Comparison of ENCODE assay signal across 9 mouse cellular contexts in the genomic region with DNA sequence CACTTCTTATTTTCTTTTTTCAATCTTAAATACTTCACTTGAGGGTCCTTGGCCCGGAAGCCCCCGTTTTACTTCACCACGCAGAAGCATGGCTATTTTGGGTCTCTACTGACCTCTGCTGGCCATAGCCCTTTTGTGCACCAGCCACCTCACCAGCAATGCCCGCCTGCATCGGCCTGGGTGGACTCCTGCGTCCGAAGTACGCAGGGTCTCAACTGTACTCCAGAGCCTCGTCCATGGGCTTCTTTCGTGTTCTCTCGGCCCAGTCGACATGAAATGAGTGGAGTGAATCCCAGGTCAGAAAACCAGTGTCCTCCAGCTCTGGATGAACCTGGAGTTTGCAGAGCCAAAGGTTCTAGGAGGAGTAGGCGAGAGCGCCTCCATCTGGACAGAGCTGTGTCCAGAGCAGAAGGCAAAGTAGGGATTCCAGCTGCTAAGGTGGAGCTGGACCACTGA. TPM values are rescaled to one million over a fixed set of nuclear protein-coding genes. Genes with fewer than 3 reads are reported as not detected.
DNase-seq lines count a peak whose midpoint lies in the region; ATAC-seq and TF ChIP-seq lines count a peak whose summit lies in the region.
"Had no signal": no experiment of that assay in that cellular context is flagged by ENCODE, and none has a peak within 500 bp of the region (broad histone marks: within the 10 kb centered on the region; RNA-seq: fewer than 3 reads in every experiment).

No protein-coding gene starts in this region.

- H3K27ac ChIP-seq in cerebellum, adult 2 months (ENCODE audit: insufficient read depth, low read length), result no peak overlapping the region
- H3K27ac ChIP-seq in forebrain, embryonic 16.5 days (ENCODE audit: low read length), result no peak overlapping the region
- H3K27ac ChIP-seq: macrophage had no signal

- no peak for ATAC-seq in G1E (ENCODE audit: extremely low read depth, insufficient number of reproducible peaks, low FRiP score, poor library complexity, severe bottlenecking)
- peak; percentile 79 for ATAC-seq in forebrain, embryonic 16.5 days
- peak; percentile 48; the same call in 1 of the 2 replicates for ATAC-seq in neutrophil, adult 5-6 weeks (ENCODE audit: extremely low read depth, insufficient number of reproducible peaks, low FRiP score, poor library complexity, severe bottlenecking)

- WGBS in cerebellum, adult 2 months, result 2% methylated on average over 14 of the region's 14 CpGs
- 2% methylated on average over 14 of the region's 14 CpGs for WGBS in forebrain, embryonic 16.5 days
- 1% methylated on average over 14 of the region's 14 CpGs for WGBS in lung, adult 2 months

- H3K4me1 ChIP-seq in G1E (ENCODE audit: insufficient read depth, low read depth, low read length), result peaks cover 4% of the 10 kb centered on the region
- H3K4me1 ChIP-seq in cerebellum, adult 2 months (ENCODE audit: control insufficient read depth, insufficient read depth, low read length), result no peaks in the 10 kb centered on the region
- H3K4me1 ChIP-seq in forebrain, embryonic 16.5 days (replicated peaks; ENCODE audit: control insufficient read depth, insufficient read depth, low read length), result 0 out of 2 replicates have a peak, but pooled peaks cover 3% of the 10 kb centered on the region
- H3K4me1 ChIP-seq in lung, adult 2 months (ENCODE audit: control insufficient read depth, insufficient read depth, low read length), result no peaks in the 10 kb centered on the region

- peak; percentile 59 for TF ChIP-seq CTCF in G1E (IDR thresholded peaks at IDR 0.05; ENCODE audit: low read depth, low read length)
- TF ChIP-seq CTCF in cerebellum, adult 2 months (IDR thresholded peaks at IDR 0.05; ENCODE audit: borderline replicate concordance, insufficient read depth, low read depth, low read length), result peak; percentile 79
- peak; percentile 79 for TF ChIP-seq CTCF in lung, adult 2 months (IDR thresholded peaks at IDR 0.05; ENCODE audit: insufficient read depth, low read length)

- peak; percentile 38 for DNase-seq in G1E (ENCODE audit: low spot score)
- peak; percentile 72 to 86 for DNase-seq in cerebellum, adult 2 months
- peak; percentile 83 for DNase-seq in heart, postnatal 4 days
- peak; percentile 54 to 86 for DNase-seq in layer of hippocampus, adult 18-20 months (ENCODE audit: low spot score in 2 of 2)
- peak; percentile 71 for DNase-seq in lung, adult 2 months
- DNase-seq in thymus, adult 18-20 months, result peak; percentile 11 to 13

- no peak for TF ChIP-seq POLR2A in cerebellum, adult 2 months (IDR thresholded peaks at IDR 0.05; ENCODE audit: borderline replicate concordance, insufficient read depth, low read length)
- TF ChIP-seq POLR2A in lung, adult 2 months (IDR thresholded peaks at IDR 0.05; ENCODE audit: borderline replicate concordance, extremely low read depth, low read depth, low read length), result no peak

- 0 out of 2 replicates have a peak overlapping the region, but pooled peaks have one; percentile 27 for H3K9ac ChIP-seq in forebrain, embryonic 16.5 days (replicated peaks; ENCODE audit: low read depth, low read length)

- no peaks in the 10 kb centered on the region for H3K9me3 ChIP-seq in G1E (replicated peaks)
- no peaks in the 10 kb centered on the region for H3K9me3 ChIP-seq in forebrain, embryonic 16.5 days (ENCODE audit: control insufficient read depth, low read length)

- peak overlapping the region; percentile 53 for H3K4me2 ChIP-seq in forebrain, embryonic 16.5 days (ENCODE audit: low read length)

- no peaks in the 10 kb centered on the region for H3K36me3 ChIP-seq in G1E (replicated peaks)
- H3K36me3 ChIP-seq in forebrain, embryonic 16.5 days (ENCODE audit: control insufficient read depth, insufficient read depth), result no peaks in the 10 kb centered on the region

- no peak overlapping the region for H3K4me3 ChIP-seq in G1E (ENCODE audit: low read depth, low read length)
- H3K4me3 ChIP-seq in cerebellum, adult 2 months (replicated peaks; ENCODE audit: insufficient read depth, low read depth, low read length), result peak overlapping the region; percentile 58
- peak overlapping the region; percentile 25 for H3K4me3 ChIP-seq in forebrain, embryonic 16.5 days (replicated peaks; ENCODE audit: low read length)
- peak overlapping the region; percentile 50 for H3K4me3 ChIP-seq in lung, adult 2 months (replicated peaks; ENCODE audit: extremely low read depth, low read depth, low read length)

- H3K27me3 ChIP-seq in G1E (ENCODE audit: insufficient read depth, low read length), result peaks cover 22% of the 10 kb centered on the region
- no peaks in the 10 kb centered on the region for H3K27me3 ChIP-seq in cerebellum, adult 2 months (ENCODE audit: control insufficient read depth, insufficient read depth, low read length)
- H3K27me3 ChIP-seq in forebrain, embryonic 16.5 days (replicated peaks; ENCODE audit: control insufficient read depth, insufficient read depth, low read length), result no peaks in the 10 kb centered on the region

RNA-seq across cellular contexts. Expression of a gene that starts 14.9 kb away (rescaled TPM):
- total RNA-seq in G1E (2014; fragmentation: Nextera tagmentation) (0.34 TPM in 1 of 2 replicates, not detected in the other), G1E (2017) (0.12 and 0.38 TPM in 2 replicates)
- polyA plus RNA-seq in G1E (2012), result 0.02 and 0.03 TPM in 2 replicates
- polyA plus RNA-seq in cerebellum, adult 2 months (2012; rRNA removed), result 270 and 289 TPM in 2 replicates
- polyA plus RNA-seq in forebrain, embryonic 16.5 days (2015; fragmentation: Nextera tagmentation; extraction: Ambion mirVana), result 19.5 and 22.6 TPM in 2 replicates
- total RNA-seq in heart, postnatal 4 days (2021), result under 1 TPM in 1 of 2 experiments, not detected in 1; 0.09 TPM
- 100 to 1,000 TPM; 106 to 117 TPM for total RNA-seq in layer of hippocampus, adult 18-20 months (2021)
- polyA plus RNA-seq in lung, adult 2 months (2012; rRNA removed), result 0.91 and 31.6 TPM in 2 replicates
- total RNA-seq in neutrophil, adult 5-6 weeks (2017), result 1.5 and 1.6 TPM in 2 replicates
- polyA plus RNA-seq: macrophage had no signal

RNA-seq across cellular contexts. Expression of a gene that starts 22.1 kb away (rescaled TPM):
- total RNA-seq in G1E (2014; fragmentation: Nextera tagmentation), result 18.6 TPM in 1 of 2 replicates, not detected in the other
- total RNA-seq in G1E (2017), result 0.12 and 0.16 TPM in 2 replicates
- polyA plus RNA-seq in G1E (2012), result not detected in 2 replicates
- 36.4 and 37.5 TPM in 2 replicates for polyA plus RNA-seq in cerebellum, adult 2 months (2012; rRNA removed)
- polyA plus RNA-seq in forebrain, embryonic 16.5 days (2015; fragmentation: Nextera tagmentation; extraction: Ambion mirVana), result 6.5 and 6.9 TPM in 2 replicates
- 10 to 100 TPM; 40.7 to 43.7 TPM for total RNA-seq in heart, postnatal 4 days (2021)
- 10 to 100 TPM; 57.4 to 63.9 TPM for total RNA-seq in layer of hippocampus, adult 18-20 months (2021)
- polyA plus RNA-seq in lung, adult 2 months (2012; rRNA removed), result 14.9 and 18.2 TPM in 2 replicates
- total RNA-seq in neutrophil, adult 5-6 weeks (2017), result 1.4 and 2.3 TPM in 2 replicates

RNA-seq across cellular contexts. Expression of a gene that starts 57.8 kb away (rescaled TPM):
- total RNA-seq in G1E (2014; fragmentation: Nextera tagmentation) (55.8 and 67.6 TPM in 2 replicates), G1E (2017) (109 and 124 TPM in 2 replicates)
- polyA plus RNA-seq in G1E (2012), result 12.5 and 32.6 TPM in 2 replicates
- 65.3 and 69.6 TPM in 2 replicates for polyA plus RNA-seq in cerebellum, adult 2 months (2012; rRNA removed)
- polyA plus RNA-seq in forebrain, embryonic 16.5 days (2015; fragmentation: Nextera tagmentation; extraction: Ambion mirVana), result 115 and 126 TPM in 2 replicates
- total RNA-seq in heart, postnatal 4 days (2021), result 10 to 100 TPM; 47.1 to 49.9 TPM
- total RNA-seq in layer of hippocampus, adult 18-20 months (2021), result 10 to 100 TPM; 60.1 to 61.9 TPM
- polyA plus RNA-seq in lung, adult 2 months (2012; rRNA removed), result 21.8 and 32.1 TPM in 2 replicates
- total RNA-seq in neutrophil, adult 5-6 weeks (2017), result 22.5 and 29.2 TPM in 2 replicates

Comparison
In these comparisons a context has a peak if more than half of its experiments do, and no peak if none do; other contexts are left out.
1. DNase-seq: peak in every context shown above with its lines; median percentile 83 in heart, postnatal 4 days; 79 in cerebellum, adult 2 months; 71 in lung, adult 2 months; 70 in layer of hippocampus, adult 18-20 months; 38 in G1E; 12 in thymus, adult 18-20 months.
2. RNA of a gene that starts 14.9 kb away (total RNA-seq): 106 to 117 TPM in layer of hippocampus, adult 18-20 months; 1.5 to 1.6 TPM in neutrophil, adult 5-6 weeks, 0.12 to 0.38 TPM in G1E and 0.09 TPM in heart, postnatal 4 days; every median in the first group is over 10 times any median in the second.
3. Peak in every context shown above with its lines, with median percentiles within 50 percentile points of each other: CTCF ChIP-seq.